Mouse (Mus musculus) stomach, embryonic 14.5 days (tissue): ENCODE data around the gene Ddn. TPM values are rescaled to one million over a fixed set of nuclear protein-coding genes. Genes with fewer than 3 reads are reported as not detected.

ENCODE experiments used
- ATAC-seq: fragments of 200-750 bp; cut with Nextera tagmentation; 2 replicates; pipeline ENCODE4 v1.8.0; 2017; ENCODE audit warnings: low read depth, moderate TSS enrichment; ENCODE audit not compliant: insufficient number of reproducible peaks, insufficient read depth, low FRiP score
- H3K27ac ChIP-seq: fragments of 300-500 bp; sonication (generic); 2 replicates; pipeline ENCODE4 v1.5.1; 2014; ENCODE audit warnings: mild to moderate bottlenecking, low read length, moderate library complexity, mixed read lengths
- H3K27me3 ChIP-seq: fragments of 300-500 bp; sonication (generic); 2 replicates; pipeline ENCODE4 v1.6.1; 2014; ENCODE audit warnings: low read length, control low read depth, mixed read lengths; ENCODE audit not compliant: control insufficient read depth, insufficient read depth
- H3K36me3 ChIP-seq: fragments of 300-500 bp; sonication (generic); 2 replicates; pipeline ENCODE4 v1.6.1; 2014; ENCODE audit warnings: mild to moderate bottlenecking, control low read depth, low read length, moderate library complexity, mixed read lengths; ENCODE audit not compliant: control insufficient read depth, insufficient read depth
- H3K4me1 ChIP-seq: fragments of 300-500 bp; sonication (generic); 2 replicates; pipeline ENCODE4 v1.6.1; 2014; ENCODE audit warnings: low read length, control low read depth, mixed read lengths; ENCODE audit not compliant: control insufficient read depth, insufficient read depth
- H3K4me2 ChIP-seq: fragments of 300-500 bp; sonication (generic); replicated peaks from 2 replicates; pipeline ENCODE4 v1.6.1; 2014; ENCODE audit warnings: low read depth, low read length, control low read depth
- H3K4me3 ChIP-seq: fragments of 300-500 bp; sonication (generic); 2 replicates; pipeline ENCODE4 v1.5.1; 2014; ENCODE audit warnings: low read depth, low read length, control low read depth
- H3K9ac ChIP-seq: fragments of 300-500 bp; sonication (generic); replicated peaks from 2 replicates; pipeline ENCODE4 v1.6.1; 2014; ENCODE audit warnings: low read depth, mild to moderate bottlenecking, control low read depth, low read length, moderate library complexity, mixed read lengths
- H3K9me3 ChIP-seq: fragments of 300-500 bp; sonication (generic); 2 replicates; pipeline ENCODE4 v1.6.1; 2016; ENCODE audit warnings: low read depth, low read length, control low read depth; ENCODE audit not compliant: control insufficient read depth
- WGBS: fragments of 180-500 bp; shearing (Covaris S2); extraction: QIAGEN DNeasy Blood & Tissue Kit; methylation state at CpG from one replicate; pipeline ENCODE4 v1.1.7; 2014; 5-methylcytosine and 5-hydroxymethylcytosine counted together
- polyA plus RNA-seq: library from polyadenylated mRNA; unstranded; fragments of >200 nt; fragmentation: Nextera tagmentation; extraction: Ambion mirVana; gene quantifications from 2 replicates; pipeline ENCODE4 v1.2.1, GENCODE M21; 2014

Gene Ddn
- polyA plus RNA-seq, 1 experiment from 2014 or later, result not detected

DNA sequence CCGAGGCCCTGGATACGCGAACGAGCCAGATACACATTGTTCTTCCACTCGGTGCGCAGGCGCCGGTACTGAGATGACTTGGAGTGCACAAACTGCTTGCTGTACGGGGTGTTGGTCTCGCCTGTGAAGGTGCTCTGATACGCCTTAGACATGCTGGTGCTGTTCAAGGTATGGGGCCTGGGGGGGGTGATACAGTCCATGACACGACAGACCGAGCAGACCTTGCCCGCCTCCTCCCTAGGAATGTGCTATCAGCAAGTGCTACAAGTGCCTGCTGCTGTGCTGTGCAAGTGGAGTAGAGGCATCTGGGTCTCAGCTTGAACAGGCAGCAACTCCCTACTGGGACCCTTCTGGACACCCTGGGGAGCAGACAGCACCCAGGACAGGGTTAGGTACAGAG is 26.0 kb upstream of the Ddn start:
- no peak overlapping the region for H3K4me3 ChIP-seq
- ATAC-seq, result no peak
- H3K27me3 ChIP-seq, result no peaks in the 10 kb centered on the region
- 95% methylated on average over 14 of the region's 14 CpGs for WGBS
- H3K9ac ChIP-seq, result no peak overlapping the region
- no peaks in the 10 kb centered on the region for H3K9me3 ChIP-seq
- H3K4me2 ChIP-seq, result no peak overlapping the region
- H3K4me1 ChIP-seq, result 0 out of 2 replicates have a peak, but pooled peaks cover 5% of the 10 kb centered on the region
- no peak overlapping the region for H3K27ac ChIP-seq
- peaks cover 70% of the 10 kb centered on the region for H3K36me3 ChIP-seq

DNA sequence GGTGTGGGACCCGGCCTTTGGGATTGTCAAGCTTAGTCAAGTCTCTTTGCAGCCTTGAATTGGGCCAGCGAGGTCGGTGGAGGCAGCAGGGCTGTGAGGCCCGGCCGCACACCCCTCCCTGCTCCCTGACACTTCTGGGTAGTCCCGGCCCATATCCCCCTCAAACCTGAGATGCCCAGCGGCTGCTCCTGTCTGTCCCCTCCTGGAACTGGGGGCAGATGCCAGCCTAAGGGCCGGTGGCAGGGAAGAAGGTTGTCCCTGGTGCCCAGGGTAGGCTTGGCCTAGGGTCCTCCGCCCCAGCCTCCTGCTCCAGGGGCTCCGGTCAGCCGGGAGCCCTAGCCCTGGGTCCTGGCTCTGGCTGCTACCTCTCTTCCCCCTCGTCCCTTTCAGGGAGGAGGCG is 24.8 kb upstream of the Ddn start:
- no peak overlapping the region for H3K27ac ChIP-seq
- no peak overlapping the region for H3K4me2 ChIP-seq
- WGBS, result 86% methylated on average over 13 of the region's 13 CpGs
- no peaks in the 10 kb centered on the region for H3K9me3 ChIP-seq
- H3K9ac ChIP-seq, result no peak overlapping the region
- H3K4me1 ChIP-seq, result peaks cover 9% of the 10 kb centered on the region; the same call in 1 of the 2 replicates
- H3K4me3 ChIP-seq, result no peak overlapping the region
- ATAC-seq, result no peak
- H3K27me3 ChIP-seq, result no peaks in the 10 kb centered on the region
- H3K36me3 ChIP-seq, result peaks cover 57% of the 10 kb centered on the region

DNA sequence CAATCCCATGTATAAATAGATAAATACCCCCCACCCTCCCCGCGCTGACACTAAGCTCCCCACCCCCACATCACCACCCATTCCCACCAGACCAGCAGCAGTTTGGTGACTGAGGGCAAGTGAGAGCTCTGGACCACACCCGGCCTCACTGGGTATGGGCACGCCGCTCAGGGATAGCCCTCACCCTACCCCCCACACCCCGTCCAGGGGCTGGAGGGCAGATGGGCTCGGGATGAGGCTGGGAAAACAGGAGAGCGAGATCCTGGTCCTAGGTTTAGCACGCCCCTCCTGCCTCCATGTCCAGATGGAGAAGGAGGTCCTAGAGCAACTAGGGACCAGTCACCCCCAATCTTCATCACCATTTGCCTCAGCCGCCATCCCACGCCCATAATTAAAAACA is 24.0 kb upstream of the Ddn start:
- no peak overlapping the region for H3K4me3 ChIP-seq
- peaks cover 9% of the 10 kb centered on the region; the same call in 1 of the 2 replicates for H3K4me1 ChIP-seq
- ATAC-seq, result no peak
- no peak overlapping the region for H3K9ac ChIP-seq
- peaks cover 51% of the 10 kb centered on the region for H3K36me3 ChIP-seq
- H3K27me3 ChIP-seq, result no peaks in the 10 kb centered on the region
- H3K27ac ChIP-seq, result no peak overlapping the region
- no peak overlapping the region for H3K4me2 ChIP-seq
- WGBS, result 89% methylated on average over 11 of the region's 11 CpGs
- H3K9me3 ChIP-seq, result no peaks in the 10 kb centered on the region

DNA sequence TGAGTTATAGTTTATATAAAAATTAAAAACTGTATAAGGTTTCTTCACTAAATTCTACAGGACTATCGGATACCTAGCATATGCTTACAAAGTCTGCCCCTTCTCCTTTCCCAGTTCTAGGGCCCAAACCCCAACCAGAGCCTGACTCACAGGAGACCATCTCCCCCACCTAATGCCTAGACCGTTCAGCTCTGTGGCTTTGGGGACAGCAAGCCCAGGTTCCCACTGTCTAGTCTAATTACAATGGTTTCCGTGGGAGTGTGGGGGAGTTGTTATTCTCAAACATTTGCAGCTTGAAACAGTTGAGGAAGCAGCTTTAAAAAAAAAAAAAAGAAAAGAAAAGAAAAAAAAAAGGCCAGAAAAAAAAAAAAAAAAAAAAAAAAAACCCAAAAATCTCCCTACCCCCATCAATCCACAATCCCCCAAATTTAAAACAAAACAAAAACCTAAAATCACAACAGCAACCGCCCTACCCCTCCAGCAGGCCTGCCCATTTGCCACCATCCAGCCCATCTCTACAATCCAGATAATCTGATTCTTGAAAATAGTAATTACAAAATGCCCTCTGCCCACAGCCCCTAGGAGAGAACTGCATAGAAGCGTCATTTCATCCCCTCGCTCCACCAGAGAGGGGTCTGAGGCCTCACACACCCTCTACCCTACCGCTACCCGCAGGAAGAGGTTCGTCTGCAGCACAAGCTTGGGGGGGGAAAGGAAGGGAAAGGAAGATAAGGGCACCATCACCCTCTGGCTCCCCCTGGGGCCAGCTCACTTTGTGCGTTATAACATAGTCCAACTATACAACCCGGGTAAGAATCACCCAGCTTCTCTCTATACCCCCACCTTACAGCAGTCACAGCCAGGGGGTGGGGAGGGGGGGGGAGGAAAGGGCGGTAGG is 23.1 kb upstream of the Ddn start:
- Histone ChIP-seq H3K4me2 (0 out of 2 replicates have a peak overlapping the region, but pooled peaks have one; percentile 6), H3K9me3 (no peaks in the 10 kb centered on the region), H3K4me3 (no peak overlapping the region; the same call in 1 of the 2 replicates), H3K4me1 (peaks cover 9% of the 10 kb centered on the region; the same call in 1 of the 2 replicates), H3K27me3 (no peaks in the 10 kb centered on the region), H3K9ac (no peak overlapping the region), H3K36me3 (peaks cover 45% of the 10 kb centered on the region), H3K27ac (peak overlapping the region; percentile 92)
- no peak for ATAC-seq
- 64% methylated on average over 12 of the region's 12 CpGs for WGBS

DNA sequence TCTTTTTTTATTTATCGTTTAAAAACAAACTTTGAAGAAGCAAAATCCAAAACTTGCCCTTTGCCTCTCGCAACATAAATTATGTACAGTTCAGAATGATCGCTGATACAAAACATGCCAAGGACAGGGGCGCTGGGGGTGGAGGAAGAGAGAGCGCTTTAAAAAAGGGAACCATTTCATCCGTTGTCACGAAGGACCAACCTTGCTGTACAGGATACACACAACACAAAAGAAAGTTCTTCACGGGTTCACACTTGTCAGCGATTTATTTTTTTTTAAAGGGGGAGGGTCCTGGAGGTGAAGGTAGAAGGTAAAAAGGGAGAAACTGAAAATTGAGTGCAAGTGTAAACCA is 22.4 kb upstream of the Ddn start:
- no peaks in the 10 kb centered on the region for H3K27me3 ChIP-seq
- H3K4me2 ChIP-seq, result peak overlapping the region; percentile 50
- WGBS, result 11% methylated on average over 9 of the region's 9 CpGs
- H3K4me3 ChIP-seq, result peak overlapping the region; percentile 92
- peak overlapping the region; percentile 92 for H3K27ac ChIP-seq
- H3K9ac ChIP-seq, result 0 out of 2 replicates have a peak overlapping the region, but pooled peaks have one; percentile 22
- ATAC-seq, result no peak
- H3K9me3 ChIP-seq, result no peaks in the 10 kb centered on the region
- peaks cover 9% of the 10 kb centered on the region; the same call in 1 of the 2 replicates for H3K4me1 ChIP-seq
- H3K36me3 ChIP-seq, result peaks cover 38% of the 10 kb centered on the region

DNA sequence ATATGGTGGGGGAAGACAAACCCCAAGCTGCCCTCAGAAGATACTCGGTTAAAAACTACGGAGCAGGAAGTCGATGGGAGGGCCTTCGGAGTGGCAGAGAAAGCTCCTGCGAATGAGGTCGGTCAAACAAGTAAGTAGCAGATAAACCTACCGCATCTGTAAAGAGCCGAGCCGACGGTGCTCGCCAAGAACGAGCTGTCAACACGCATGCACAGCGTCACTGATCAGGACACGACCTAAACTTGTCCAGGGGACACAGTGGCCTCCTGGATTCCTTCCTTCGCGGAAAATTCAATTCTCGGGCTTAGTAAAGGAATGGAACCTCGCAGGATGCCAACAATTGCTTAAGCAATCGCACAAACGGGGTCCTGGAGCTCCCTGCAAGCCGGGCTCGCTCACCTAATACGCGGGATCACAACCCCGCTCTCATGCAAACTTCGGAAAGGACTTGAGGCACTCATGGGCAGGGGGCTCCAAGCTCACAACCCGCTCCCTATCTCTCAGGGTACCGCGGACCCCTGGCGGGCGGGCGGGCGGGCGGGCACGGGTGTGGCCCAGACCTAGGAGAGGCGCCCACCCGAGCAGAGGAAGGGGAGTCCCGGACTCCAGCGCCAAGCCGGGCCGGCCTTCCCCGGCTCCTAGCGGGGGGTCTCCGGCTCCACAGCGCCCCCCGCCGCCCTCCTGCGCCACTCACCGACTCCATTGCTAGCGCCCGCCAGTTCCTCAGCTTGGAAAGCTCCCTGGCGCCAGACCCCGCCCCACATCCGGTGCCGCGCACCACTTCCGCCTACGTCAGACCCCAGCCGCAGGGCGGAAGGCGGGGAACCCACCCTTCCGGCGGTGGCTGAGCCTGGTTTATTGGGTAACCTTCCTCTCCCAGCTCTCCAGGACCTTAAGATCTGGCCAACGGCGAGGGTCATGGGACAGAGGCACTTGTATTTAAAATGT is 21.7 kb upstream of the Ddn start, which contains the start of gene Prkag1:
Gene Prkag1 (minus strand): TSS at position 786 of the 948 bp plus-strand sequence.
- no peaks in the 10 kb centered on the region for H3K27me3 ChIP-seq
- under 1% methylated on average over 65 of the region's 66 CpGs for WGBS
- peak within 1 kb of the TSS; percentile 76 for H3K9ac ChIP-seq
- peaks cover 31% of the 10 kb centered on the region for H3K36me3 ChIP-seq
- H3K4me3 ChIP-seq, result peak within 1 kb of the TSS; percentile 92
- peak; percentile 96 for ATAC-seq
- H3K4me1 ChIP-seq, result peaks cover 9% of the 10 kb centered on the region; the same call in 1 of the 2 replicates
- no peaks in the 10 kb centered on the region for H3K9me3 ChIP-seq
- peak within 1 kb of the TSS; percentile 50 for H3K4me2 ChIP-seq
- H3K27ac ChIP-seq, result peak within 1 kb of the TSS; percentile 92

DNA sequence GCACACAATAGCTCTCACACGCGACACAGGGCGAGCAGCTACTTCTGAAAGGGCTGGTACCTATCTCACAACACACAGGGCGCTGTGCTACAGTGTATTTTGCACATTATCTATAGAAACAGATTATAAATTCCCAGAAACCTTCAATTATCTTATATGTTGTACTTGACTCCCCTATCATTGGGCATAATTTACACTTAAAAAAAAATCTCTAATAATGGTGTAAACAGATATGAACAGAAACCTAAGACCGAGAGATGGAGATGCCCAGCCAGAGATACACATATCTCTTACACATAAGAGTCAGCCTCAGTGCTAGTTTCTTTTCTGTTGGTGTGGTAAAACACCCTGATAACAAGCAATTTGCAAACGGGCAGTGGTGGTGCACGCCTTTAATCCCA is 18.3 kb upstream of the Ddn start:
- Histone ChIP-seq H3K4me1 (peaks cover 9% of the 10 kb centered on the region; the same call in 1 of the 2 replicates), H3K4me2 (no peak overlapping the region), H3K27me3 (no peaks in the 10 kb centered on the region), H3K9me3 (no peaks in the 10 kb centered on the region), H3K9ac (no peak overlapping the region), H3K36me3 (peaks cover 20% of the 10 kb centered on the region), H3K4me3 (no peak overlapping the region), H3K27ac (no peak overlapping the region)
- no peak for ATAC-seq
- WGBS, result 88% methylated on average over 7 of the region's 7 CpGs

DNA sequence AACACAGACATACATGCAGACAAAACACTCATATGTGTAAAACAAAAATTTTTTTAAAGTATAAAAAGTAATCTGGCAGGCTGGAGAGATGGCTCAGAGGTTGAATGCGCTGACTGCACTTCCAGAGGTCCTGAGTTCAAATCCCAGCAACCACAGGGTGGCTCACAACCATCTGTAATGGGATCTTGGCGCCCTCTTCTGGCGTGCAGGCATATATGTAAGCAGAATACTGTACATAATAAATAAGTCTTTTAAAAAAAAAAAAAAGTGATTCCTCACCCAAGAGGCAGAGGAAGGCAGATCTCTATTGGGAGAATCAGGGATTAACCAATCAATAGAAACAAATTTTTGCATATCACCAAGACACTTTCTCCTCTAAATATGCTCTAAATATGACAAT is 14.1 kb upstream of the Ddn start:
- H3K4me2 ChIP-seq, result no peak overlapping the region
- 72% methylated on average over 3 of the region's 3 CpGs for WGBS
- H3K27ac ChIP-seq, result no peak overlapping the region
- no peak overlapping the region for H3K9ac ChIP-seq
- peaks cover 31% of the 10 kb centered on the region for H3K36me3 ChIP-seq
- H3K4me3 ChIP-seq, result no peak overlapping the region
- no peaks in the 10 kb centered on the region for H3K4me1 ChIP-seq
- H3K9me3 ChIP-seq, result no peaks in the 10 kb centered on the region
- ATAC-seq, result no peak
- H3K27me3 ChIP-seq, result no peaks in the 10 kb centered on the region
